Mouse (Mus musculus) heart, embryonic 14.5 days (tissue): ENCODE results near the gene Pip4k2c. TPM values are rescaled to one million over a fixed set of nuclear protein-coding genes. Genes with fewer than 3 reads are reported as not detected.

ENCODE experiments used
- ATAC-seq: fragments of 200-750 bp; cut with Nextera tagmentation; 2 replicates; pipeline ENCODE4 v1.8.0; 2017; ENCODE audit warnings: low read depth, moderate TSS enrichment; ENCODE audit not compliant: insufficient number of reproducible peaks, insufficient read depth, low FRiP score
- H3K27ac ChIP-seq, 2 experiments: fragments of 200-500 bp in 1 of 2; fragments of 300-500 bp in 1 of 2; sonication (generic) in 1 of 2; replicated peaks in 1 of 2; 2 replicates each; pipeline ENCODE4 v1.5.1; 2012 to 2014; ENCODE audit warnings: low read depth in 2 of 2, low read length in 2 of 2, control low read depth in 1 of 2, mild to moderate bottlenecking in 1 of 2, mixed read lengths in 1 of 2; ENCODE audit not compliant: control insufficient read depth in 1 of 2, insufficient read depth in 1 of 2
- H3K27me3 ChIP-seq: fragments of 300-500 bp; sonication (generic); 2 replicates; pipeline ENCODE4 v1.6.1; 2014; ENCODE audit warnings: mild to moderate bottlenecking, low read length, control low read depth; ENCODE audit not compliant: control insufficient read depth, insufficient read depth
- H3K36me3 ChIP-seq: fragments of 300-500 bp; sonication (generic); 2 replicates; pipeline ENCODE4 v1.6.1; 2014; ENCODE audit warnings: mild to moderate bottlenecking, control low read depth, low read length, mixed read lengths; ENCODE audit not compliant: control insufficient read depth, insufficient read depth
- H3K4me1 ChIP-seq, 2 experiments: fragments of 200-500 bp in 1 of 2; fragments of 300-500 bp in 1 of 2; sonication (generic) in 1 of 2; 2 replicates each; pipeline ENCODE4 v1.6.1; 2012 to 2014; ENCODE audit warnings: low read length in 2 of 2, control low read depth in 1 of 2, mixed read lengths in 1 of 2; ENCODE audit not compliant: control insufficient read depth in 2 of 2, insufficient read depth in 2 of 2
- H3K4me2 ChIP-seq: fragments of 300-500 bp; sonication (generic); 2 replicates; pipeline ENCODE4 v1.6.1; 2014; ENCODE audit warnings: mild to moderate bottlenecking, low read length
- H3K4me3 ChIP-seq, 2 experiments: fragments of 200-500 bp in 1 of 2; fragments of 300-500 bp in 1 of 2; sonication (generic) in 1 of 2; 2 replicates each; pipeline ENCODE4 v1.5.1; 2012 to 2014; ENCODE audit warnings: low read length in 2 of 2, mild to moderate bottlenecking in 2 of 2, control low read depth in 1 of 2, low read depth in 1 of 2, moderate library complexity in 1 of 2; ENCODE audit not compliant: control insufficient read depth in 1 of 2, insufficient read depth in 1 of 2
- H3K9ac ChIP-seq: fragments of 300-500 bp; sonication (generic); 2 replicates; pipeline ENCODE4 v1.6.1; 2014; ENCODE audit warnings: mild to moderate bottlenecking, low read length
- H3K9me3 ChIP-seq: fragments of 300-500 bp; sonication (generic); 2 replicates; pipeline ENCODE4 v1.6.1; 2016; ENCODE audit warnings: low read length, control low read depth; ENCODE audit not compliant: control insufficient read depth
- WGBS: fragments of 180-500 bp; shearing (Covaris S2); extraction: QIAGEN DNeasy Blood & Tissue Kit; methylation state at CpG from one replicate; pipeline ENCODE4 v1.1.7; 2014; 5-methylcytosine and 5-hydroxymethylcytosine counted together
- polyA plus RNA-seq: library from polyadenylated mRNA; unstranded; fragments of >200 nt; fragmentation: Nextera tagmentation; extraction: Ambion mirVana; gene quantifications from 2 replicates; pipeline ENCODE4 v1.2.1, GENCODE M21; 2014

Gene Pip4k2c
- polyA plus RNA-seq, 1 experiment from 2014 or later: 22.8 TPM

DNA sequence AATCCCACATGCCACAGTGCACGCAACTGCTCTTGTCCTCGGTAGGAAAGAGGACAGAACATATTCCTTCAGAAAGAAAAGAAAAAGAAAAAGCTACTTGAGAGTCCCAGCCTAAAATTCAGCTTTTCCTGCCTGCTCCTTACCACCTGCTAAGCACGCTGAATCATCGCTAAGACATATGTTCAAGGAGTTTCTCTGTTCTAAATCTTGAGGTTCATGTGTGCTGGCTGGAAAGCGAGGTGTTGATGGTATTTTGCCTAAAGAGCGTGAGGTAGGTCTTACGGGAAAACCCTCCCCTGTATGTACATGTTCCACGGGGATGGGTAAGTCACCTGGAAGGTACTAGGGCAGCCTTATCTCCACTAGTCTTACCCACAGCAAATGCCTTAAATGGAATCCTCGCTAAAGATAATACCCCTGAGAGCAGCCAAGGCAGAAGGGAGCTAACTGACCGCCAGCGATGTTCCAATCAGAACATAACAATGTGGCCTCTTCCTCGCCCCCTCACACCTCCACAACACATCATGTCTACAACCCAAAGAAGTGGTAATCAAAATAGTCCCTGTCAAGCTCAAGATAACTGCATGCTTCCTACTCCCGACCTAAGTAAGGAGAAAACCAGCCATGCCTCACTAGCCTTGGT lies 1.3 kb downstream of the Pip4k2c start:
- 73% methylated on average over 13 of the region's 13 CpGs for WGBS
- Histone ChIP-seq H3K4me3 (peak overlapping the region in 1 of 2 experiments; percentile 95; a peak in 1 of 4 replicates), H3K27me3 (no peaks in the 10 kb centered on the region), H3K9ac (peak overlapping the region; percentile 88; the same call in 1 of the 2 replicates), H3K4me1 (peaks cover 12 to 16% of the 10 kb centered on the region in 2 experiments), H3K27ac (no peak overlapping the region), H3K4me2 (peak overlapping the region; percentile 95), H3K9me3 (no peaks in the 10 kb centered on the region), H3K36me3 (peaks cover 32% of the 10 kb centered on the region)
- ATAC-seq: no peak

DNA sequence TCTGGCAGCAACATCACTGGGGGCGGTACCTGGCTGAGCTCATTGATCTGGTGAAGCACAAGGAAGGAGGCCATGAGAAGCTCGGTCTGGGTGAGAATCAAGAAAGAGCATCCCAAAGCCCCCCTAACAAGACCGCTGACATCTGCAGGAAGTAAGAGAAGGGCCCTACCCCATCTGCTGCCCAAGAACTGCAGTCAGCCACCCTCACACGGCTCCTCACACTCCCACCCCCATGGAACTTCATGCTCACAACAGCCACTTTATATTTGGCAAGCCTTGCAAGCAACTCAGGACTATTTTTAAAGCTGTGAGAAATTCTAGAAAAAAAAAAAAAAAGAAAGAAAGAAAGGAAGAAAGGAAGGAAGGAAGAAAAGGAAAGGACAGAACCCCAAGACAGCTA lies 2.5 kb downstream of the Pip4k2c start:
- Histone ChIP-seq H3K9me3 (no peaks in the 10 kb centered on the region), H3K27me3 (no peaks in the 10 kb centered on the region), H3K9ac (no peak overlapping the region), H3K4me3 (no peak overlapping the region), H3K4me2 (no peak overlapping the region), H3K27ac (no peak overlapping the region), H3K4me1 (peaks cover 12 to 16% of the 10 kb centered on the region in 2 experiments), H3K36me3 (peaks cover 43% of the 10 kb centered on the region)
- no peak for ATAC-seq
- 71% methylated on average over 4 of the region's 4 CpGs for WGBS

DNA sequence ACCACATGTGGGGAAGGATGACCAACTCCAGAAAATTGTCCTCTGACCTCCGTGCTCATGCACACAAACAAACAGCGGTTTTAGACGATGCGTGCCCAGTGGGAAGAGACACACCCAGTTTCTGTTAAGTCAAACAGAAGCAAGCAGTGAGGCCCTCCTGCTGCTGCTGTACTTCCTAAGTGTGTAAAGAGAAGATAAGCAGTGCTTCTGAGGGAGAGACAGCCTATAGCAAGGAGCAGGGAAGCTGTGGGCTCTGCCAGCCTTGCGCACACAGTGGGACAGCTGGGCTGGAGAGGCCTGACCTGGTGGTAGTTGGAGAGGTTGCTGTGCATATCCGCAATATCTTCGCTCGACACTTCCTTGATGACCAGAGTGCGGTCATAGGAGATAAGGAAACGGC lies 6.0 kb downstream of the Pip4k2c start:
- no peak overlapping the region for H3K27ac ChIP-seq
- peaks cover 67% of the 10 kb centered on the region for H3K36me3 ChIP-seq
- no peaks in the 10 kb centered on the region for H3K9me3 ChIP-seq
- H3K4me2 ChIP-seq: no peak overlapping the region
- H3K4me3 ChIP-seq: no peak overlapping the region
- 66% methylated on average over 10 of the region's 10 CpGs for WGBS
- no peak for ATAC-seq
- no peak overlapping the region for H3K9ac ChIP-seq
- H3K4me1 ChIP-seq: peaks cover 4 to 9% of the 10 kb centered on the region in 2 experiments
- H3K27me3 ChIP-seq: no peaks in the 10 kb centered on the region

DNA sequence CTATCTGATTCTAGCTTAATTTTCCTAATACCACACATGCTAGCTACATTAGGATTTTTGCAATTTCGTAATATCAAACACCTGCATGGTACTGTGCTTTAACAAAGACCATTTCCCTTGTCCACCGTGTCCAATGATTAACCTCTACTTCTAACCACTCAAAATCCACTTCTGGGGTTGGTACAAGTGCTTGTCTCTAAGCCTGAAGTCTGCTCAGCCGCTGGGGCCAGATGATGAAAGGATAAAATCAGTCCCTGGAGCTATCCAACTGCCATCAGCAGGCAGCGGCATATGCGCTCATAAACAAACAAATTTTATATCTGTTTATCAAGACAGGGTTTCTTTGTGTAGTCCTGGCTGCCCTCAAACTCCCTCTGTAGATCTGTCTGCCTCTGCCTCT lies 6.8 kb downstream of the Pip4k2c start:
- H3K27ac ChIP-seq: no peak overlapping the region
- H3K4me2 ChIP-seq: no peak overlapping the region
- no peaks in the 10 kb centered on the region for H3K9me3 ChIP-seq
- no peaks in the 10 kb centered on the region for H3K27me3 ChIP-seq
- 83% methylated on average over 5 of the region's 5 CpGs for WGBS
- H3K4me1 ChIP-seq: peaks cover 3 to 6% of the 10 kb centered on the region in 2 experiments; a peak in 1 of 4 replicates
- peaks cover 74% of the 10 kb centered on the region for H3K36me3 ChIP-seq
- H3K9ac ChIP-seq: no peak overlapping the region
- no peak for ATAC-seq
- H3K4me3 ChIP-seq: no peak overlapping the region

DNA sequence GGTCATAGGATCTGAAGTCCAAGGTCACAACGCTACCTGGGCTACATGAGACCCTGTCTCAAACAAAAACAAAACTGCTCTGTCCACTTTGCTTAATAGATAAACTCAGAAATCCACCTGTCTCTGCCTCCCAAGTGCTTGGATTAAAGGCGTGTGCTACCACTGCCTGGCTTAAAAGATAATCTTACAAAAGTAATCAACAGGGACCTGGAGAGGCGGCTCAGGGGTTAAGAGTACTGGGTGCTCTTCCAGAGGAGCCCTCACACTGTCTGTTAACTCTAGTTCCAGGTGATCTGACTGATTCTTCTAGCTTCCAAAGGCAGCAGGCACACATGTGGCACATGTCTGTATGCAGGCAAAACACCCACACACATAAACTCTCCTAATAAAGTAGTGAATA lies 8.3 kb downstream of the Pip4k2c start:
- no peak overlapping the region for H3K27ac ChIP-seq
- no peak overlapping the region for H3K4me3 ChIP-seq
- ATAC-seq: no peak
- H3K9me3 ChIP-seq: no peaks in the 10 kb centered on the region
- H3K4me2 ChIP-seq: no peak overlapping the region
- H3K27me3 ChIP-seq: no peaks in the 10 kb centered on the region
- H3K36me3 ChIP-seq: peaks cover 82% of the 10 kb centered on the region
- 73% methylated on average over 3 of the region's 3 CpGs for WGBS
- H3K9ac ChIP-seq: no peak overlapping the region
- H3K4me1 ChIP-seq: no peaks in the 10 kb centered on the region

DNA sequence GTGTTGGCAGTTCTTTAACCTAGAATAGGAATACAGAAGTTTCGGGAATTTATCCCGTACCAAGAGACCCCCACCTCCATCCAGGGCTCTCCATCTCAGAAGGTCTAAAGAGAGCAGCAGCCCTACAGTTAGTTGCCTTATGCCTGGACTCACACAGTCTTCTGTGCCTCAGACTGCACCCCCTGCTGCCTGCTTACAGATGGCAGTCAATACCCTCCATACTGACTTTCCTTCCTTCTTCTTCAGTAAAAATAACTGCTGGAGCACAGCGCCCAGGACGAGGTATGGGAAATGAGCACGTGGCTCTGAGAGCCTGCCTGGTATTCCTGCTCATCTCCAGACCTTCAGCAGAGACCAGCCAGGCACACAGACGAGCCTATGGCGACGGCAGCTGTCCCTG lies 11.1 kb downstream of the Pip4k2c start:
- H3K36me3 ChIP-seq: peaks cover 61% of the 10 kb centered on the region
- H3K4me1 ChIP-seq: peaks cover 4 to 5% of the 10 kb centered on the region in 2 experiments
- H3K4me2 ChIP-seq: no peak overlapping the region
- no peak overlapping the region for H3K9ac ChIP-seq
- H3K27me3 ChIP-seq: no peaks in the 10 kb centered on the region
- 73% methylated on average over 8 of the region's 8 CpGs for WGBS
- no peak overlapping the region for H3K27ac ChIP-seq
- ATAC-seq: no peak
- no peak overlapping the region for H3K4me3 ChIP-seq
- no peaks in the 10 kb centered on the region for H3K9me3 ChIP-seq

DNA sequence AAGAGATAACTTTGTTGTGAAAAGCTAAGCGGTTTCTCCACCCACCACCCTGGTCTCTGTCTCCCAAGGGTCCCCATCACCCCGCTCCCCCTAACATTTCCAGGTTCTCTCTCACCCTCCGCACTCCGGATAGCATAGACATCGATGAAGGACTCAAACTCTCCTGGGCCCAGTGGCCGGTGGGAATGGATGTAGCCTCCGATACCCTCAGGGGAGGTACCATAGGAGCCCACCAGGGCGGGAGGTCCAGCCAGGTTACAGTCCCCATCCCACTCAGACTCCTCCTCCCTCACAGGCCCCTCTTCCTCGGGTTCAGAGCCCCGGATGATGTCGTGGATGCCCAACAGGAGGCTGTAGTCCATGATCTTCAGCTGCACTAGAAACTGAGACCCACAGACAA lies 11.9 kb downstream of the Pip4k2c start:
- ATAC-seq: no peak
- Histone ChIP-seq H3K4me2 (no peak overlapping the region), H3K36me3 (peaks cover 53% of the 10 kb centered on the region), H3K4me1 (peaks cover 7 to 8% of the 10 kb centered on the region in 2 experiments), H3K9me3 (no peaks in the 10 kb centered on the region), H3K27ac (no peak overlapping the region), H3K27me3 (no peaks in the 10 kb centered on the region), H3K9ac (no peak overlapping the region), H3K4me3 (no peak overlapping the region)
- WGBS: 81% methylated on average over 11 of the region's 11 CpGs

DNA sequence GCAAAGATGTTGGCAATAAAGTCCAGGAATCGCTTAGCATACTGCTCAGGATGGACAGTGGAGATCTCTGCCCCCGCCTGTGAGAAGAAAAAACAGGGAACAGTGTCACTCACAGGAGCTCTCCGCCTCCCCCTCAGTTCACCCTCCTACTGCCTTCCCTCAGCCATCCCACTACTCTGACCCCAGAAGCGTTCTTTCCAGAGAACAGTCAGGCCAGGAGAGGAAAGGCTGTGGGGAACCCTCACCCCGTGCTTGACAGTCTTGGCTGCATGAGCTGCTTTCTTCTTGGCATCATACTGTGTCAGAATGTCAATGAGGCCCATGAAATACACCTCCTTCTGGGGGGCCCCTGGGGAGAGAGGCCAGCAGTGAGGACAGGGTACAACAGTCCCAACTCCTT lies 12.3 kb downstream of the Pip4k2c start:
- Histone ChIP-seq H3K9me3 (no peaks in the 10 kb centered on the region), H3K36me3 (peaks cover 49% of the 10 kb centered on the region), H3K4me1 (peaks cover 7 to 10% of the 10 kb centered on the region in 2 experiments), H3K4me3 (no peak overlapping the region), H3K9ac (no peak overlapping the region), H3K4me2 (no peak overlapping the region), H3K27ac (no peak overlapping the region), H3K27me3 (no peaks in the 10 kb centered on the region)
- no peak for ATAC-seq
- WGBS: 74% methylated on average over 5 of the region's 5 CpGs
